Mouse (Mus musculus): ENCODE data around the gene Rbbp5. TPM values are rescaled to one million over a fixed set of nuclear protein-coding genes. Genes with fewer than 3 reads are reported as not detected.

Gene Rbbp5
- polyA plus RNA-seq, 1 experiment from 2014 or later = 32.2 TPM

Other genes with a start within 250 kb of the Rbbp5 start
- gene Gm10188, start 247.6 kb upstream of the Rbbp5 start, polyA plus RNA-seq (2015; fragmentation: Nextera tagmentation; extraction: Ambion mirVana) = not detected in 2 replicates
- gene Klhdc8a, start 178.7 kb upstream of the Rbbp5 start, polyA plus RNA-seq (2015; fragmentation: Nextera tagmentation; extraction: Ambion mirVana) = 0.49 and 0.62 TPM in 2 replicates
- gene Nuak2, start 161.2 kb upstream of the Rbbp5 start, polyA plus RNA-seq (2015; fragmentation: Nextera tagmentation; extraction: Ambion mirVana) = 3.4 and 4.3 TPM in 2 replicates
- gene Tmcc2, start 86.1 kb upstream of the Rbbp5 start, polyA plus RNA-seq (2015; fragmentation: Nextera tagmentation; extraction: Ambion mirVana) = 10.6 and 11.1 TPM in 2 replicates
- gene Dstyk, start 59.8 kb upstream of the Rbbp5 start, polyA plus RNA-seq (2015; fragmentation: Nextera tagmentation; extraction: Ambion mirVana) = 9.1 and 10.5 TPM in 2 replicates
- gene Tmem81, start 28.9 kb downstream of the Rbbp5 start, polyA plus RNA-seq (2015; fragmentation: Nextera tagmentation; extraction: Ambion mirVana) = 0.76 and 0.80 TPM in 2 replicates
- 0.09 TPM in 2 replicates for gene Cntn2, start 65.9 kb downstream of the Rbbp5 start, polyA plus RNA-seq (2015; fragmentation: Nextera tagmentation; extraction: Ambion mirVana)

Measured in heart, embryonic 16.5 days (tissue).